Mouse (Mus musculus) cerebellum, postnatal 4 days (tissue): ENCODE data around the gene Pp2d1.

Experiments
- DNase-seq, 2 experiments: peaks; one replicate each; pipeline ENCODE4 v3.0.0; 2022; ENCODE audit warnings: low spot score in 2 of 2, mixed read lengths in 1 of 2

Gene Pp2d1

GRCm38 (mm10) chr17:53479604-53480041 is 59.6 kb downstream of the Pp2d1 start:
- peak; percentile 30 to 50 for DNase-seq

GRCm38 (mm10) chr17:53478858-53479603 is 60.2 kb downstream of the Pp2d1 start, which contains the start of gene Rab5a:
Gene Rab5a, plus strand, starts transcription at chr17:53479234.
- peak; percentile 99 for DNase-seq

DNA sequence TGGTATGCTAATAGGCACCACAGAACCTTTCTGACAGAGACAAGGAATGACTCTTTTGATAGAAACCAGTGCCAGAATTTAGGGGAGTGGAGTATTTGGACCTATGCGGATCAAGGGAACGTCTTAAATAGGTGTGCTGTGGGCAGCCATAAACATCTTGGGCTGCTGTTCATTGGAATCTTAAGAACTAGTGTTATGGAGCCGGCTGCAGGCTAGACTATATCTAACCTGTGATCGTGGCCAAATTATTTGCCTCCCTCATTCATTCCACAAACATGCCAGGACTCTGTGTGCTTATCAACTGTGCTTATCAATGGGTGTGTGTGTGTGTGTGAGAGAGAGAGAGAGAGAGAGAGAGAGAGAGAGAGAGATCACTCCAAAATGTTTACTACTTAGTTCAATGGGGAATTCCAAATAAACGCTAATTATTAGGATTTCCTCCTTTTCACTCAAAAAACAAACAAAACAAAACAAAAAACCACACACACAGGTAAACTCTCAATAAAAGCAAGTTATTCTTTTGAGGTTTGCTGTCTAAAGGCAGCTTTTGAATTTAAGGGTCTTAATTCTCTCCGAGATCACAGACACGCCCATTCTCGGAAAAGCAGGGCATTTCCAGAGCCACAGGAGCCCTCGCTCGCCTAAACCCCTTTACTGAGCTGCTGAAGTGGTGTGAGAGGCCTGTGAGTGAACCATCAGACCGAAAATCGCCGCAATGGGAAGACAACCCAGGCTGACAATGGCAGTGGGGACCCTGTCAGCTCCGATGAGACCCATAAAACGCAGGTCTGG is 61.0 kb downstream of the Pp2d1 start:
- DNase-seq = no peak

GRCm38 (mm10) chr17:53468697-53469096 is 70.6 kb downstream of the Pp2d1 start:
- no peak for DNase-seq

DNA sequence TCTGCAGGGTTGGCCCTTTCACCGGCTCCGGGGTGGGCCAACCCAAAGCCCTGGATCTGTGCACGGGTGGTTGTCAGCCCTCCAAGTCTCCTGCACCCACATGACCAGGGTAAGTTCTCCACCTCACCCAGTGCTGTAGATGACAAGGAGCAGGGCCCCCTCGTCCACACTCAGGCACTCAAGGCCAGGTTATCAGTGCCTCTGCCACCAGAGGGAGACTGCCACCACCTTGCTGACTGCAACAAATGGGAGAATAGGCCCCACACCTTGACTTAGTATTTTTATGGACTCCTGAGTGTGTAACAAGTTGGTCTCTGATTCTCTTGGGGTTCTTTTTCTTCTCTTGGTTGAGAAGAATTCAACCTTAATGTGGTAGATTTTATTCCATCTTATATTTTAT is 73.7 kb downstream of the Pp2d1 start:
- no peak for DNase-seq

DNA sequence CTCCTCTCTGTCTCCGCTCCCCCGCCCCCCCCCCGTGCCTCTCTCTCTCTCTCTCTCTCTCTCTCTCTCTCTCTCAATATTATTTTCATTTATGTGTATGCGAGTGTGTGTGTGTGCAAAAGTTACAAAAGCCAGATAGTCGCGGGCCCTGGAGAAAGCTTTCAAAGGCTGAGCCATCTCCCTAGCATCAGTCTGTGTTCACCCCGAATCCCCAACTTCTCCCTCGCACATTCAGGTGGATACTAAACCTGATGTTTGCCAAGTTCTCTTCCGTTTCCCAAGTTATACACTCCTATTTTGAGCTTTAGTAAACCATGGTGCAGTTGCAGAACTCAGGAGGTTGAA is 75.8 kb downstream of the Pp2d1 start:
- no peak for DNase-seq

DNA sequence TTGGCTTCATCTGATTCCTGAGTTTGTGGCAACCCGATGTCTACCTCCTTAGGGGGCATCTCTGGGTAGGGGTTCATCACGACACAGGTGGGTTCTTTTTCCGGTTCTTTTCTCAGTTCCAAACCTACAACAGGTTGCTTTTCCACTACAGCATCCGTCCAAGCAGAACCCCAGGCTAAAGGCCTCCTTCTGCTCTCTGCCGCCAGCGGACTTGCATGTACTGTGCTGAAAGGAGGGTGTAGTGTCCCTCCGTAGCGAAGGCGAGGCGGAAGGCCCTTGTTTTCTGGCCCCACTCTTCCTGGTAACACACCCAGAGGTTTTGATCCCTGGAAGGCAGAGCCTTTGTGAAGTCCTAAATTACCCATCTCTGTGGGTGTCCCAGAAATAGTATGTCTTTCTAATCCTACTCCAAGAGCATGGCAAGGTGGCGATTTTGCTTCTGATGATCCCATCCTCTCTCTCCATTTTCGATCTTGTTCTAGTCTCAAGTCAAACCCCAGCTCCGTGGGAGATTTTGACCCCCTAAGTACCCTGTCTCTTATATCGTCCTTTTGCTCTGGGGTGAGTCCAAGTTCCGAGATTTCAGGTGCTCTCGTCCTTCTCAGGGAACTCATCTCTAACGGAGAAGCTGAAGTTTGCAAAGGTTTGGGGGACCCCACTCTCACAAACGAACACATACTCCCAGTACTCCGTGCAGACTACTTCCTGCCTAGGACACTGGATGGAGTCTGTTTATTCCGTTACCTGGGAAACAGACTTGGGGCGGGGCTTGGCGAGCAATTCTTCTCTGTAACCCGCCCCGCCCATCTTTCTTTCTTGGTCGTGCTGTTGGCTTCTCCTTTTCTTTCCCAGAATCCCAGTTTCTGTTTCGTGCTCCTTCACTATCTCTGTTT is 76.4 kb downstream of the Pp2d1 start, which contains the start of gene Efhb:
Gene Efhb, minus strand, starts transcription at position 719 of the 893 bp plus-strand sequence.
- peak; percentile 21 to 74 for DNase-seq
